In the genomic region with DNA sequence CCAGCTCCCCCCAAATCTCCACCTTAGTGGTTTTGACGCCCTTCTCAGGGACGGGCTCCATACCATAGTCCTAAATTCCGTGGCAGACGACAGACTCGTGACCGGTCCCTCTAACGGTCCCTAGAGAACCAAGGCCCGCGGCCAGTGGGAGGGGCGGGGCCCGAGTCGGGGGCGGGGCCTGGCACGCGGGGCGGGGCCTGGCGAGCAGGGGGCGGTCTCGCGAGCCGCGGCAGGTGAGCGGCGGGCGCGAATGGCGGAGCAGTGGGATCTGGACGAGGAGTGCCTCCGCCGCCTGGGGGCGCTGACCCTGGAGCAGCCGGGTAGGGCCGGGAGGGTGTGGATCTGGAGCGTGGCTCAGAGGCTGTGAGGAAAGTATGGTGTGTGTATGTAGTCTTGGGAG, we compare ENCODE assay signal across 9 mouse cellular contexts. TPM values are rescaled to one million over a fixed set of nuclear protein-coding genes. Genes with fewer than 3 reads are reported as not detected.
DNase-seq lines count a peak whose midpoint lies in the region; ATAC-seq and TF ChIP-seq lines count a peak whose summit lies in the region.
"Had no signal": no experiment of that assay in that cellular context is flagged by ENCODE, and none has a peak within 500 bp of the region (broad histone marks: within the 10 kb centered on the region; RNA-seq: fewer than 3 reads in every experiment).

Gene Kctd19 (minus strand): TSS at position 112 of the 400 bp plus-strand sequence.
Gene Lrrc36 (plus strand): TSS at position 181 of the 400 bp plus-strand sequence.

- peak; percentile 92 for TF ChIP-seq POLR2A in testis, adult 2 months (IDR thresholded peaks at IDR 0.05; ENCODE audit: control insufficient read depth, low read depth, low read length)

- H3K27ac ChIP-seq in forebrain, embryonic 13.5 days, result no peak within 1 kb of the TSS
- peak within 1 kb of the TSS; percentile 23; the same call in 1 of the 2 replicates for H3K27ac ChIP-seq in hindbrain, embryonic 10.5 days
- no peak within 1 kb of the TSS for H3K27ac ChIP-seq in limb, embryonic 12.5 days
- no peak within 1 kb of the TSS for H3K27ac ChIP-seq in midbrain, embryonic 11.5 days (ENCODE audit: low read depth, low read length)
- H3K27ac ChIP-seq in testis, adult 2 months (ENCODE audit: control insufficient read depth, insufficient read depth, low read depth, low read length), result peak within 1 kb of the TSS; percentile 94

- peak; percentile 48 for TF ChIP-seq CTCF in testis, adult 2 months (IDR thresholded peaks at IDR 0.05; ENCODE audit: control insufficient read depth, insufficient read depth, insufficient replicate concordance, low read depth, low read length)

- no peaks in the 10 kb centered on the region for H3K9me3 ChIP-seq in forebrain, embryonic 13.5 days (replicated peaks)
- H3K9me3 ChIP-seq in hindbrain, embryonic 10.5 days, result no peaks in the 10 kb centered on the region
- H3K9me3 ChIP-seq in limb, embryonic 12.5 days, result peaks cover 6% of the 10 kb centered on the region; the same call in 1 of the 2 replicates
- no peaks in the 10 kb centered on the region for H3K9me3 ChIP-seq in midbrain, embryonic 11.5 days (ENCODE audit: control insufficient read depth, low read length)

- H3K36me3 ChIP-seq in forebrain, embryonic 13.5 days (ENCODE audit: poor library complexity, severe bottlenecking), result no peaks in the 10 kb centered on the region
- no peaks in the 10 kb centered on the region for H3K36me3 ChIP-seq in hindbrain, embryonic 10.5 days
- no peaks in the 10 kb centered on the region for H3K36me3 ChIP-seq in limb, embryonic 12.5 days
- H3K36me3 ChIP-seq in midbrain, embryonic 11.5 days (ENCODE audit: control insufficient read depth, insufficient read depth, low read length), result no peaks in the 10 kb centered on the region
- no peaks in the 10 kb centered on the region for H3K36me3 ChIP-seq in testis, adult 2 months (ENCODE audit: control insufficient read depth, insufficient read depth, low read length)

- peak within 1 kb of the TSS; percentile 31 for H3K4me3 ChIP-seq in forebrain, embryonic 13.5 days
- H3K4me3 ChIP-seq in hindbrain, embryonic 10.5 days, result peak within 1 kb of the TSS; percentile 50
- H3K4me3 ChIP-seq in limb, embryonic 12.5 days (replicated peaks), result peak within 1 kb of the TSS; percentile 29
- peak within 1 kb of the TSS; percentile 29 for H3K4me3 ChIP-seq in midbrain, embryonic 11.5 days (ENCODE audit: low read depth, low read length)
- H3K4me3 ChIP-seq in testis, adult 2 months (ENCODE audit: control insufficient read depth, low read depth, low read length), result peak within 1 kb of the TSS; percentile 93

- ATAC-seq in forebrain, embryonic 13.5 days, result peak; percentile 57; the same call in 1 of the 2 replicates
- ATAC-seq in limb, embryonic 12.5 days (ENCODE audit: insufficient number of reproducible peaks, insufficient read depth, low FRiP score, low TSS enrichment, low read depth), result no peak
- peak; percentile 86 for ATAC-seq in midbrain, embryonic 11.5 days (ENCODE audit: low FRiP score)

- H3K4me2 ChIP-seq in forebrain, embryonic 13.5 days, result peak within 1 kb of the TSS; percentile 63
- peak within 1 kb of the TSS; percentile 53 for H3K4me2 ChIP-seq in limb, embryonic 12.5 days
- H3K4me2 ChIP-seq in midbrain, embryonic 11.5 days, result peak within 1 kb of the TSS; percentile 50

- peaks cover 9% of the 10 kb centered on the region for H3K4me1 ChIP-seq in forebrain, embryonic 13.5 days
- H3K4me1 ChIP-seq in hindbrain, embryonic 10.5 days (replicated peaks), result peaks cover 9% of the 10 kb centered on the region
- H3K4me1 ChIP-seq in limb, embryonic 12.5 days (replicated peaks), result peaks cover 7% of the 10 kb centered on the region
- H3K4me1 ChIP-seq in midbrain, embryonic 11.5 days (ENCODE audit: control insufficient read depth, insufficient read depth, low read length), result peaks cover 5% of the 10 kb centered on the region; the same call in 1 of the 2 replicates
- H3K4me1 ChIP-seq in testis, adult 2 months (ENCODE audit: control insufficient read depth, insufficient read depth, low read length), result no peaks in the 10 kb centered on the region

- peak within 1 kb of the TSS; percentile 26; the same call in 1 of the 2 replicates for H3K9ac ChIP-seq in forebrain, embryonic 13.5 days
- H3K9ac ChIP-seq in limb, embryonic 12.5 days (replicated peaks), result no peak within 1 kb of the TSS; the same call in 1 of the 2 replicates
- H3K9ac ChIP-seq in midbrain, embryonic 11.5 days (ENCODE audit: low read length), result peak within 1 kb of the TSS; percentile 9

- DNase-seq in adrenal gland, adult (ENCODE audit: inconsistent age in 2 of 2, low spot score in 1 of 2), result peak; percentile 50 to 82
- DNase-seq in cerebellum, adult 11 months, result peak; percentile 58
- DNase-seq in hindbrain, embryonic 10.5 days (ENCODE audit: low spot score), result peak; percentile 71
- DNase-seq in midbrain, embryonic 11.5 days (ENCODE audit: low spot score, missing footprints), result peak; percentile 92
- DNase-seq in layer of hippocampus, postnatal 36 days, result no peak

- peaks cover 24% of the 10 kb centered on the region for H3K27me3 ChIP-seq in forebrain, embryonic 13.5 days
- peaks cover 39% of the 10 kb centered on the region for H3K27me3 ChIP-seq in hindbrain, embryonic 10.5 days (ENCODE audit: insufficient read depth, poor library complexity, severe bottlenecking)
- peaks cover 38% of the 10 kb centered on the region for H3K27me3 ChIP-seq in limb, embryonic 12.5 days
- no peaks in the 10 kb centered on the region; the same call in 1 of the 2 replicates for H3K27me3 ChIP-seq in midbrain, embryonic 11.5 days (ENCODE audit: control insufficient read depth, insufficient read depth, low read length)
- no peaks in the 10 kb centered on the region for H3K27me3 ChIP-seq in testis, adult 2 months (ENCODE audit: control insufficient read depth, insufficient read depth, low read length)

- 2% methylated on average over 34 of the region's 34 CpGs for WGBS in forebrain, embryonic 13.5 days
- 2% methylated on average over 34 of the region's 34 CpGs for WGBS in hindbrain, embryonic 10.5 days
- WGBS in limb, embryonic 12.5 days, result 1% methylated on average over 34 of the region's 34 CpGs
- WGBS in midbrain, embryonic 11.5 days, result 2% methylated on average over 32 of the region's 34 CpGs

RNA-seq across cellular contexts. Expression of gene Kctd19, which starts in this region (rescaled TPM):
- not detected in 2 replicates for polyA plus RNA-seq in forebrain, embryonic 13.5 days (2015; fragmentation: Nextera tagmentation; extraction: Ambion mirVana)
- polyA plus RNA-seq in hindbrain, embryonic 10.5 days (2016; fragmentation: Nextera tagmentation; extraction: Ambion mirVana), result 0.12 TPM in 1 of 2 replicates, not detected in the other
- not detected in 2 replicates for polyA plus RNA-seq in limb, embryonic 12.5 days (2016; fragmentation: Nextera tagmentation; extraction: Ambion mirVana)
- not detected in 2 replicates for polyA plus RNA-seq in midbrain, embryonic 11.5 days (2014; fragmentation: Nextera tagmentation; extraction: Ambion mirVana)
- polyA plus RNA-seq in testis, adult 2 months (2012; rRNA removed), result 174 and 187 TPM in 2 replicates
- total RNA-seq in layer of hippocampus, postnatal 36 days (2021), result not detected
- total RNA-seq: left cerebral cortex, adult 8-10 months had no signal

RNA-seq across cellular contexts. Expression of gene Lrrc36, which starts in this region (rescaled TPM):
- 0.44 and 0.98 TPM in 2 replicates for polyA plus RNA-seq in forebrain, embryonic 13.5 days (2015; fragmentation: Nextera tagmentation; extraction: Ambion mirVana)
- polyA plus RNA-seq in hindbrain, embryonic 10.5 days (2016; fragmentation: Nextera tagmentation; extraction: Ambion mirVana), result 1.8 and 2.5 TPM in 2 replicates
- 0.12 and 0.39 TPM in 2 replicates for polyA plus RNA-seq in limb, embryonic 12.5 days (2016; fragmentation: Nextera tagmentation; extraction: Ambion mirVana)
- 1.9 and 2.7 TPM in 2 replicates for polyA plus RNA-seq in midbrain, embryonic 11.5 days (2014; fragmentation: Nextera tagmentation; extraction: Ambion mirVana)
- 75.6 and 79.0 TPM in 2 replicates for polyA plus RNA-seq in testis, adult 2 months (2012; rRNA removed)
- under 1 TPM; 0.27 to 0.81 TPM for total RNA-seq in layer of hippocampus, postnatal 36 days (2021)

Comparison
In these comparisons a context has a peak if more than half of its experiments do, and no peak if none do; other contexts are left out.
1. RNA of gene Kctd19 (polyA plus RNA-seq): 174 to 187 TPM in testis, adult 2 months; 0.12 TPM in hindbrain, embryonic 10.5 days, not detected in midbrain, embryonic 11.5 days, not detected in forebrain, embryonic 13.5 days and not detected in limb, embryonic 12.5 days; every median in the first group is over 100 times any median in the second.
2. RNA of gene Lrrc36 (polyA plus RNA-seq): 75.6 to 79.0 TPM in testis, adult 2 months; 1.9 to 2.7 TPM in midbrain, embryonic 11.5 days, 1.8 to 2.5 TPM in hindbrain, embryonic 10.5 days, 0.44 to 0.98 TPM in forebrain, embryonic 13.5 days and 0.12 to 0.39 TPM in limb, embryonic 12.5 days; every median in the first group is over 10 times any median in the second.
3. Peak in ATAC-seq, H3K4me3 ChIP-seq, H3K9ac ChIP-seq and H3K4me2 ChIP-seq in forebrain, embryonic 13.5 days; RNA of the genes that start here not detected or under 1 TPM.
4. DNase-seq: peak in adrenal gland, adult (2 of 2), cerebellum, adult 11 months (single experiment), hindbrain, embryonic 10.5 days (single experiment) and midbrain, embryonic 11.5 days (single experiment); none in layer of hippocampus, postnatal 36 days (0 of 2).
5. H3K27ac ChIP-seq: peak in hindbrain, embryonic 10.5 days (single experiment) and testis, adult 2 months (single experiment); none in forebrain, embryonic 13.5 days (single experiment), limb, embryonic 12.5 days (single experiment) and midbrain, embryonic 11.5 days (single experiment).
6. H3K4me3 ChIP-seq: peak in every context shown above with its lines; median percentile 93 in testis, adult 2 months; 50 in hindbrain, embryonic 10.5 days; 31 in forebrain, embryonic 13.5 days; 29 in limb, embryonic 12.5 days; 29 in midbrain, embryonic 11.5 days.
7. Peak in every context shown above with its lines, with median percentiles within 50 percentile points of each other: H3K4me2 ChIP-seq.